Mouse (Mus musculus): ENCODE data around the gene Bcl7b.
"Not testable (repeated sequence)": the region's sequence is repeated elsewhere in the genome, so short reads cannot be mapped to it uniquely, and the experiment has no call there.

Bcl7b gene

DNA sequence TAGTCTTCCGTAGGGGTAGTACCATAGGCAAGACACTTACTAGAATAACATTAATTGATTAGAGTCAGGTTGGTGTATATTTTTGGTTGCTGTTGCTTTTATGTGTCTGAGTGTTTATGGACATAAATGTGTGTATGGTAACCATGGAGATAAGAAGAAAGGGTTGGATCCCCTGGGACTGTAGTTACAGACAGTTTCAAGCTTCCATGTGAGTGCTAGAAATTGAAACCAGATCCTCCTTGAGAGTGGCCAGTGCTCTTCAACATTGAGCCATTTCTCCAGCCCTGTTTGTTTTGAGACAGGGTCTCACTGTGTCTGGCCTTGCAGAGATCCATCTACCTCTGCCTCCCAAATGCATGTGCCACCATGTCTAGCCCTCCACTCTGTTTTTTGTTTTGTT, 24.3 kb downstream of the Bcl7b start:
- intact Hi-C loops (cut with DNase I) = loop anchor here (5.0 kb wide), 1 partner anchor 40 kb away; no protein-coding TSS in a partner anchor

DNA sequence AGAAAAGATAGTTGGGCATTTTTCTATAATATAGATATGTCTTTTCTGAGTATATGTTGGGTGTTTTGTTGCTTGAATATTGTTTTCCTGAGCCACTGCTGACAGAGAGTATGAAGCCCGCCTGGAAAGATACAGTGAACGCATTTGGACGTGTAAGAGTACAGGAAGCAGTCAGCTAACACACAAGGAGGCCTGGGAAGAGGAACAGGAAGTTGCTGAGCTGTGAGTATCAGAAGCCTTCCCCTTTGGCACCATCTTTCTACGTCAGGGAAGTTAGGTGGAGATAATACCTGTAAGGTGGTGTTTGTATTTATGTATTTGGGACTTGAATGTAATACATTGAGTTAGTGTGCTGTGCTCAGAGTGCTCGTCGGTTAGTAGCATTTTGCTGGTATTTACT, 28.3 kb downstream of the Bcl7b start:
- intact Hi-C loops (cut with DNase I) = no loop called here

DNA sequence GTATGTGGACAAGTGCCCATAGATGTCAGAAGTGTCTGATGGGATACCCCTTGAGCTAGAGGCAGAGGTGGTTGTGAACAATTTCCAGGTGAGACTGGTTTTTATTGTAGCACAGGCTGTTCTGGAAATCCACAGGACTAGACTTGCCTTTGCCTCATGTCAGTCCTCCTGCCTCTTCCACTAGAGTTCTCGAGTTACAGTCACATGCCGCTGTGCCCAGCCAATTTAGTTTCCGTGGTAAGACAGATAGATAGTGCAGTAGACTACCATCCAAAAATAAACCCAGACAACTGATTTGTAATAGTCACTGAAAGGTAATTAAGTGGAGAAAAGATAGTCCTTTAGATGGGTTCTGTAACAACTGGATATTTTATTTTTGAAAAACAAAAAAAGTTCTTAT, 34.7 kb downstream of the Bcl7b start:
- intact Hi-C loops (cut with DNase I) = no loop called here

DNA sequence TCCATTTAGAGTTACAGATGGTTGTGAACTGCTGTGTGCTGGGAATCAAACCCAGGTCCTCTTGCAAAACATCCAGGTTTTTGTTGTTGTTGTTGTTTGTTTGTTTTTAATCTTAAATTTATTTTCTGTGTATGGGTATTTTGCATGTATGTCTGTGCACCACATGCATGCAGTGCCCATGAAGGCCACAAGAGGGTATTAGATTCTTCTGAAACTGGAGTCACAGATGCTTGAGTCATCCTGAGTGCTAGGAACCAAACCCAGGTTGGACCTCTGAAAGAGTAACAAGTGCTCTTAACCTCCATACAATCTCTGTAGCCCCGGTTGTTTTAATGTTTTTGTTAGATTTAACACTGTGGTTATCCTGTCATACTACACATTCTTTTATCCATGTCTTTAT, 40.1 kb downstream of the Bcl7b start:
- intact Hi-C loops (cut with DNase I) = no loop called here

DNA sequence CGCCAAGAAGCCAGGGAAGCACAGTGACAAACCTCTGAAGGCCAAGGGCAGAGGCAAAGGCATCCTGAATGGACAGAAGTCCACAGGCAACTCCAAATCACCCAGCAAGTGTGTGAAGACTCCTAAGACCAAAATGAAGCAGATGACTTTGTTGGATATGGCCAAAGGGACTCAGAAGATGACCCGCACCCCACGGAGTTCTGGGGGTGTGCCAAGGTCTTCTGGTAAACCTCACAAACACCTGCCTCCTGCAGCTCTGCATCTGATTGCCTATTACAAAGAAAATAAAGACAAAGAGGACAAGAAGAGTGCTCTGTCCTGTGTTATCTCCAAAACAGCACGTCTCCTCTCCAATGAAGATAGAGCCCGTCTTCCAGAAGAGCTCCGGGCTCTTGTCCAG, 48.8 kb downstream of the Bcl7b start:
- intact Hi-C loops (cut with DNase I) = no loop called here

DNA sequence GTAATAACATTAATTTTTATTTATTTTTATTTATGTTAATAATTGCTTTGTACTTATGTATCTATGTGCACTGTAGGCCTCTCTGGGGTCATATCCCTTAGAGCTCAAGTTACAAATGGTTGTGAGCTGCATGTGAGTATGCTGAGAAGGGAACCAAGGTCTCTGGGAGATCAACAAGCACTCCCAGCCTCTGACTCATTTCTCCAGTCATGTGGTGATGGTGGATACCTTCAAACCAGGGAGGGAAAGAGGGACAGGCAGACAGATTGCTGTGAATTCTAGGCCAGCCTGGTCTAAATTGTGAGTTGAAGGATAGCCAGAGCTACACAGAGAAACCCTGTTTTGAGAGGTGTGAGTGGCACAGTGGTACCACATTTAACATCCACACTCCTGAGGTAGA, 52.9 kb downstream of the Bcl7b start:
- intact Hi-C loops (cut with DNase I) = no loop called here

DNA sequence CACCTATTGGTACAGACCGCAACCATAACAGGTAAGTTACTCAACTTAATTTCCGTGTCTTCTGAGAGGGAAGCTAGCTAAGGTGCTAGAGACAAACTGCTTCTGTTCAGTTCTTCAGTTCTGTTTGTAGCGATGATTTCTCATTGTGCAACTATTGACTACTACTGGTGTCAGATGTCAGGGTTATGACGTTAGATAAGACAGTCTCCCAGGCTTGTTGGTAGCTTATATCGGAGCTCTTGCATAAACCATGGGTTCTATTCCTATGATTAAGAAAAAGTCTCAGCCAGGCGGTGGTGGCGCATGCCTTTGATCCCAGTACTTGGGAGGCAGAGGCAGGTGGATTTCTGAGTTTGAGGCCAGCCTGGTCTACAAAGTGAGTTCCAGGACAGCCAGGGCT, 54.0 kb downstream of the Bcl7b start:
- intact Hi-C loops (cut with DNase I) = no loop called here

DNA sequence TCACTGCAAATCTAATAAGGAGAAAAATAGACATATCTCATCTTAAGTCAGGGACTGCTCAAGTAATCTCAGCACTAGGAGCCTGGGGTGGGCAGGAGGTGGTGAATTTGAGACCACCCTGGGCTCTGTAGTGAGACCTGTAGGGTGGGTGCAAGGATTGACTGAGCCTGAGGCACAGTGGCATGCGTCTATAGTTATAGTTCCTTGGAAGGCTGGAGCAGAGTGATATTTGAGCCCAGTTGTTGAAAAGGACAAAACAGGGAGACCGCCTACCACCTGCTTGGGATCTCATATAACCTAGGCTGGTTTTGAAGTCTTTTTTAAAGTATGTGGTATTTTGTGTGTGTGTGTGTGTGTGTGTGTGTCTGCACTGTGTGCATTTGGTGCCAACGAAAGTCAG, 56.1 kb downstream of the Bcl7b start:
- intact Hi-C loops (cut with DNase I) = no loop called here

DNA sequence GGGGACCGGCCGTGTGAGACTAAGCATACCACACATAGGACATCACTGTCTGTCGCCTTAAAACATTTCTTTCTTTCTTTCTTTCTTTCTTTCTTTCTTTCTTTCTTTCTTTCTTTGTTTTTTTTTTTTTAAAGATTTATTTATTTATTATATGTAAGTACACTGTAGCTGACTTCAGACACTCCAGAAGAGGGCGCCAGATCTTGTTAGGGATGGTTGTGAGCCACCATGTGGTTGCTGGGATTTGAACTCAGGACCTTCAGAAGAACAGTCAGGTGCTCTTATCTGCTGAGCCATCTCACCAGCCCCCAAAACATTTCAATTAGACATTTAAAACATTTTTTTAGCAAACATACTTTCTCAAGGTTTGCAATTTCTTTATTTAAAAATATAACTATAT, 57.8 kb downstream of the Bcl7b start:
- intact Hi-C loops (cut with DNase I) = not testable (repeated sequence)

DNA sequence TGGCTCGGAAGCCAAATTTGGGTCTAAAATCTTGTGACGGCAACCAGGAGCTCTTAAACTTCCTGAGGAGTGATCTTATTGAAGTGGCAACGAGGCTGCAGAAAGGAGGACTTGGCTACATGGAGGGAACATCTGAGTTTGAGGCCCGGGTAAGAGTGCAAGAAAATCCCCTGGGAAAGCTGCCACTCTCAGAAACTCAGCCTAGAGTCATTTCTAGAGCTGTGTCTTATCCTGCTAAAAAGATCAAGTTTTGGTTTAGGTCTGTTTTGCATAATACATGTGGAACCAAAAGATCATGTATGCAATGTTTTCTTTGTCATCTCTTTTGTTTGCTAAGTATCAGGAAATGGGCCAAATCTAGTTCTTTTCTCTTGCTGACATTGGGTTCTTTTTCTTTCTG, 62.1 kb downstream of the Bcl7b start:
- intact Hi-C loops (cut with DNase I) = no loop called here

Small RNAs within 50 kb of the gene (microRNA-seq; reads per million reads assigned to microRNA genes)
- 0 reads per million in 2 experiments for gene Gm25315
